Mouse (Mus musculus): ENCODE measurements around the gene Neurl1a.

Gene Neurl1a

GRCm38 (mm10) chr19:47247791-47248190, 69.2 kb downstream of the Neurl1a start:
- DNase-seq (ENCODE audit: low read depth, low spot score) = no peak

- no peak for DNase-seq (ENCODE audit: low read depth, low spot score)
Measured at GRCm38 (mm10) chr19:47248296-47248695, 69.7 kb downstream of the Neurl1a start.

- no peak for DNase-seq (ENCODE audit: low read depth, low spot score)
Measured at GRCm38 (mm10) chr19:47248906-47249568, 70.4 kb downstream of the Neurl1a start.

GRCm38 (mm10) chr19:47250931-47251330, 72.3 kb downstream of the Neurl1a start:
- no peak for DNase-seq (ENCODE audit: low read depth, low spot score)

GRCm38 (mm10) chr19:47253053-47253628, 74.5 kb downstream of the Neurl1a start:
- no peak for DNase-seq (ENCODE audit: low read depth, low spot score)

- no peak for DNase-seq (ENCODE audit: low read depth, low spot score)
Measured at GRCm38 (mm10) chr19:47255036-47255435, 76.4 kb downstream of the Neurl1a start.

- no peak for DNase-seq (ENCODE audit: low read depth, low spot score)
Measured at GRCm38 (mm10) chr19:47255919-47256318, 77.3 kb downstream of the Neurl1a start.

- DNase-seq (ENCODE audit: low read depth, low spot score) = no peak
Measured at GRCm38 (mm10) chr19:47259581-47259980, 81.0 kb downstream of the Neurl1a start.

GRCm38 (mm10) chr19:47261196-47261595, 82.6 kb downstream of the Neurl1a start:
- DNase-seq (ENCODE audit: low read depth, low spot score) = no peak

- no peak for DNase-seq (ENCODE audit: low read depth, low spot score)
Measured at GRCm38 (mm10) chr19:47263621-47264020, 85.0 kb downstream of the Neurl1a start.

GRCm38 (mm10) chr19:47264322-47265092, 85.9 kb downstream of the Neurl1a start:
- DNase-seq (ENCODE audit: low read depth, low spot score) = peak; percentile 59

GRCm38 (mm10) chr19:47266070-47266801, 87.6 kb downstream of the Neurl1a start:
- no peak for DNase-seq (ENCODE audit: low read depth, low spot score)

GRCm38 (mm10) chr19:47267066-47267465, 88.4 kb downstream of the Neurl1a start:
- DNase-seq (ENCODE audit: low read depth, low spot score) = no peak

- no peak for DNase-seq (ENCODE audit: low read depth, low spot score)
Measured at GRCm38 (mm10) chr19:47269729-47270128, 91.1 kb downstream of the Neurl1a start.

GRCm38 (mm10) chr19:47270520-47270919, 91.9 kb downstream of the Neurl1a start:
- DNase-seq (ENCODE audit: low read depth, low spot score) = no peak

- no peak for DNase-seq (ENCODE audit: low read depth, low spot score)
Measured at GRCm38 (mm10) chr19:47276730-47277129, 98.1 kb downstream of the Neurl1a start.

GRCm38 (mm10) chr19:47279372-47279771, 100.8 kb downstream of the Neurl1a start:
- no peak for DNase-seq (ENCODE audit: low read depth, low spot score)

GRCm38 (mm10) chr19:47279788-47280532, 101.3 kb downstream of the Neurl1a start:
- DNase-seq (ENCODE audit: low read depth, low spot score) = no peak

GRCm38 (mm10) chr19:47280894-47281293, 102.3 kb downstream of the Neurl1a start:
- DNase-seq (ENCODE audit: low read depth, low spot score) = no peak

- DNase-seq (ENCODE audit: low read depth, low spot score) = no peak
Measured at GRCm38 (mm10) chr19:47282050-47282454, 103.4 kb downstream of the Neurl1a start.

- no peak for DNase-seq (ENCODE audit: low read depth, low spot score)
Measured at GRCm38 (mm10) chr19:47282688-47283215, 104.1 kb downstream of the Neurl1a start.
